Mouse (Mus musculus): ENCODE data around the gene Adh6b.

Adh6b gene

DNA sequence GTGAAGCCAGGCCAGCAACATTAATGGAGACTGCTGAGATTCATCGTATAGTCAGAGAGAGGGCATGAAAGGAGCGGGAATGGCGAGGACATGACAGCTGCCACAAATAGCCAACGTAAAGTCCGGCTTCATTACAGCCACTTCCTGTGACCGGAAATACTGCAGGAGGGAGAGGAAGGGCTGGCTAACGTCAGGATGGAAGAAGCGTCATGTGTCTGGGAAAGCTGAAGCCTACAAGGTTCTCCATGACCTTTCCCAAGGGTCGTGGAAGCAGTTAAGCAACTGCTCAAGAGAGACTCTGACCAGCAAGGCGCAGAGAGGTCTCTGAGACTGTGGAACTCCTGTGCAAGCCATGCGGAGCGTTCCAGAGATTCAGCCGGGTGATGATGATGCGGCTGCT, at the start of gene Adh6b:
TSS of gene Adh6b (plus strand) at position 305 of the 400 bp plus-strand sequence.
- no peak for DNase-seq (ENCODE audit: low read depth)

DNA sequence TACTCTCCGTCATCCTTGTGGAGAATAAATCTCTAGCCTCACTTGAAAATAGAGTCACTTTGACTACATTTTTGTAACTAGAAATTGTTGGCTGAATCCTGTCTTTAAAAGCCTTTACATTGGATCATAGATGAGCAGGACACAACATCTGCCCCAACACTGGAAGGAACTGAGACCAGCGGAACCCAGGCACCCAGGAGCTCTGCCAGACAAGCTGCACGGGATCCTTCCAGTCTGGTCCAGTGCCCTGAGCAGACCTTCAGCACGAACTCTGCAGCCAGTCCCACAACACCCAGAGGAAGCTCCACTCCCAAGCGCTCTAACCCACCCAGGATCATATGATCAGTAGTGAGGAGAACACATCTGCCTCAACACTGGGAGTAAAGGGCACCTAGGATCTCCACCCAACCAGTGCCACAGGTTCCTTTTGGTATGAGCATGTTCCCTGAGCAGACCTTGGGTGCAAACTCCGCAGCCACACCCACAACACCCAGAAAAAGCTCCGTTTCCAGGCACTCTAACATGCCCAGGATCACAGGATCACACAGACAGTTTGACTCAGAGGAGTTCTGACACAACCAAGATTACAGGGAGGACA, 48.2 kb upstream of the Adh6b start:
- no peak for DNase-seq (ENCODE audit: low read depth)

DNA sequence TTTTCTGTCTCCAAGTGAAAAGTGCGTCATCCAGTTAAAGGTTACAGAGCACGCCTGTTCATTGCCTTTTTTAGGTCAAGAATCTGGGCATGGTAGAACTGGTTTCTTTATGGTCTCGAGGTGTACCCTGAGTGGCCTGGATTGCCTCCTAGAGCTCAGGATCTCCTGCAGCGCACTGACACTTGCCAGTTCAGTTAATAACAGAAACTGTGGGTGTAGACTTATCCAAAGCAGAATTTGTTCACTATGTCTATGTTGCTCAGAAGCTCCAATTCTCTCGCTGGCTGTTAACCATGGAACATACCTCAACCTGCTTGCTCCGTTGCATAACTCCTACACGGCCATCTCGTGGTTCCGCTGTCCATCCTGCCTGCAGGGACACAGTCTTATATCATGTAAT, 41.4 kb upstream of the Adh6b start:
- DNase-seq (ENCODE audit: low read depth): no peak

DNA sequence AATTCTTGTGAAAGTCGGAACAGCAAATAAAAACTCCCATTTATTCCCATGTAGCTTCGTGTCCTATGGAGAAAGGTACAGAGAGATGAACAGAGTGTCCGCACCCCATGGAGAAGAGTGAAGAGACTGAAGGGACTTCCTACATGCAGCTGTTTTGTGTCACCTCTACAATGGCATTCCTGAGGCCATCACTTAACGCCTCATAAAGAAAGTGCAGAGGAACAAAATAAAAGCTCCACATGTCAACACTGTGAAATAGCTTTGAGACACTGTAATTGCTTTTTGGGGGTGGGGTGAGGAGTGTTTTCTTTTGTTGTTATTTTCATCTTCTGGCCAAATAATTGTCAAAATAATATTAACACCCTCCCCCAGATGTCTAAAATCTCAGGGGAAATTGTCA, 38.9 kb upstream of the Adh6b start:
- DNase-seq (ENCODE audit: low read depth): no peak

DNA sequence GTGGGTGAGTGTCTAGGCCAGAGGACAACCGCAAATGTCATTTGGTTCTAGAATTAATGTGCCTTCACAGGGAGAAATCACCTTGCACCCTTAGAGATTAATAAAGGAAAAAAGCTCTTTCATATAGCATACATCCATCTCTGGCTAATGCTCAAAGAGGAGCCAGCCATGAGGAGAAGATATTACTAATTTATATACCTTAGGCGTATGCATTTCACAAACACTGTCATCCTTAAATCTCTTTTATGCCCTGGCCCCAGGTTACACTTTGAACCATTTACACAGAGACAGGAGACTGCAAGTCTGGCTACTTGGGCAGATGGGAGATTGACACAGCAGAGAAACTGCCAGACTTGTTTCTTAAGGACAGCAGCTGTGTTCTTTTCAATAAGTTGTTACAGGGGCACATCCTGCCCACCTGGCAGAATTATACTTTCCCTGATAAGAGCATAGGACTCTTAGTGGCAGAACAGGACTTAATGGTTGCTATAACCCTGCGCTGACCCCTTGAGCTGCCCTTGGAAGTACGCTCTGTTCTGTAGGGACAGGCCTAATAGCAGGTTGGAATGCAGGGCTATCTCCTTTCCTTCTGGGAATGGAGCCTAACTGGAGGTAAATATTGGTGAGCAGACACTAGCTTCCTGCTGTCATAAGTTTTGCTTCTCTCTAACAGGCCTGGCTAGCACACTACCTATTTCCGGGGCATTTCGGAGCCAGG, 37.6 kb upstream of the Adh6b start:
- DNase-seq (ENCODE audit: low read depth): no peak

DNA sequence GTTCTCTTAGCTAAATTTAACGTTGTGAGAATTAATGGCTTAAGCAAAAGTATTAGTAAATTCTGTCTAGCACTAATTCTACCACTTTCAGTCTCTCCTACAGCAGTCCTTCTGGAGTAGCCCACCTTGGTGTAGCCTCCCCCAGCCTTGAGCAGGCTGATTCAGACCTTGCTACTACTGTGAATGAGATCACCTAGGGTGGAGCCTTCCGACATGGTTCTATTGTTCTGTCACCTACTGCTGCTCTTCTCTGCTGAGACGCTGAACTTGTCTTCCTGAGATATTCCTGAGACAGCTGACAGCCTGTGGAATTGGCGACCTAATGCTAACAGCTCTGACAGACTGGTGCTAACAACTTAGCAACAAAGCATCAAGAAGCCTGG, 37.1 kb upstream of the Adh6b start:
- DNase-seq (ENCODE audit: low read depth): no peak

DNA sequence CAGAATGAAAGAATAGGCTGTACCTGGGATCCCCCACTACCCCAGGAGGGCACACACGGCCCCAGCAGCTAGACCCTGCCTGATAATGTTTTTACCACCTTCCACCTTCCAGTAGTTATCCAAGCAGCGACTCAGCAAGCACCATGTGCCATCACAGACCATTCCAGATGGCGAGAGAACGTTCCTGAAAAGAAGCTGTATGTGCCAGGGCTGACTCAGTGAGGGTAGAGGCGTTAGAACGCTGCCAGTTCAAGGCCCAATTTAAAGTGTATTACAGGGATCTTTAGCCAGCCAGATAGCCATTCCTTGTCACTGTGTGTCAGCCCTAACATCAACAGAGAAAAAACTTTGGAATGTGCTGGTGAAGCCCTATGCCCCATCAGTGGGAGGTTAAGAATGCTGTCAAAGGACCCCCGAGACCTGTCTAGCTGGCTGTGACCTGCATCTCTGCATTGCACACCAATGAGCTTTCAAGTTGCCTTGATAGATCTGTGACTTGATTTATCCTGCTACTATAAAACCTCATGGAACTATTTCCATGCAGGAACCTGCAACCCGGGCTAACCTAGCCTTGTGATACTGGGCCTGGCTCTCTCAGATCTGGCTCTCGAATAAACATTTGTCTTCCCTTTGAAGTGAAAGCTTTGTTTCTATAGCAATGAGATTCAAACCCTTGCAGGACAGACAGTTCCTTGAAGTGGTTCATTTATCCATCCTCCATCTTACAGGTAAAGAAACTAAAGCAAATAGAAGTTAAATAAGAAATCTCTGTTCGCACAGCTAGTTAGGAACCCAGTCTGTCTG, 35.9 kb upstream of the Adh6b start:
- no peak for DNase-seq (ENCODE audit: low read depth)

DNA sequence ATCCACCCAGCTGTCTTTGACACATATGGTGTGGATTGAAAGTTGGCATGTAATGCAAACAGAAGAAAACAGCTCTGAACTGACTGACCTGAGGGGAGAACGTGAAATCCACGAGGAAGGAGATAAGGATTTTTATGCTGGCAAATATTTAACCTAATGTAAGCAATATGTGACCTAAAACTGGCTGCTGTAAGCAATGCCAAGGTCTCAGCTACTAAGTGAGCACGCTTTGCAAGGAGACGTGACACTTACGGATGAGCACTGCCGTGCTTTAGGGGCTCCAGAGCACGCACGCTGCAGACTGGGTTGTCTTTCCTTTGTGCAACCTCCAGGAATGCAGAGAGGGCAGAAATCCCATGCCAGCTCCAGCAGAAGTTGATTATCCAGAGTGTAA, 35.3 kb upstream of the Adh6b start:
- DNase-seq (ENCODE audit: low read depth): no peak

DNA sequence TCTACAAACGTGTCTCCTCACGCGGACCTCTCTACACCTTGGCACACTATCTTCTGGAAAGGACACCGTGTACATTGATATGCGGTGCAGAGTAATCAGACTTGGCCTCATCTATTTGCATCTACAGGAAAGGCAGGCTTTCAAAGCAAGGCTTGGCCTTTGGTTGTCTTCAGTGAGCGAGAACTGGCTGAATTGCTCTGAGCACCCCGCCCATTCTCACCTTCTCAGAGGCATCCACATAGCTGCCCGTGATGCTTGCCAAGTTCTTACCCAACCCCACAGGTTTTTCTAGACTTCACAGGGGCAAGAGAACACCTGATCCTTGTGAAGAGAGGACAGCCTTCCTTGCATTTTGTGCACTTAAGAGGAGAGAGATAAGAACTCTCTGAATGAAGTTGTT, 31.7 kb upstream of the Adh6b start:
- no peak for DNase-seq (ENCODE audit: low read depth)

DNA sequence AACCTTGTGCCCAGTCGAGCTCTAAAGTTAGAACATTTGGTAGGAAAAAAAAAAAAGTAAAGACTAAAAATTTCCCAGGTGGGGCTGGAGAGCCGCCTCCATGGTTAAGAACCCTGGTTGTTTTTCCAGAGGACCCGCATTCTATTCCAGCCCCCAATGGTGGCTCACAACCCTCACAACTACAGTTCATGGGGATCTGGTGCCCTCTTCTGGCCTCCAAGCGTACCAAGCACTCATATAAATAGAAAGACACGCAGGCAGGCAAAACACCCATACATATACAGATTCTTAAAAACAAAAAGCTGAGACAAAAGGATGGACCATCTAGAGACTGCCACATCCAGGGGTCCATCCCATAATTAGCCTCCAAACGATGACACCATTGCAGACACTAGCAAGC, 30.6 kb upstream of the Adh6b start:
- DNase-seq (ENCODE audit: low read depth): peak; percentile 40

DNA sequence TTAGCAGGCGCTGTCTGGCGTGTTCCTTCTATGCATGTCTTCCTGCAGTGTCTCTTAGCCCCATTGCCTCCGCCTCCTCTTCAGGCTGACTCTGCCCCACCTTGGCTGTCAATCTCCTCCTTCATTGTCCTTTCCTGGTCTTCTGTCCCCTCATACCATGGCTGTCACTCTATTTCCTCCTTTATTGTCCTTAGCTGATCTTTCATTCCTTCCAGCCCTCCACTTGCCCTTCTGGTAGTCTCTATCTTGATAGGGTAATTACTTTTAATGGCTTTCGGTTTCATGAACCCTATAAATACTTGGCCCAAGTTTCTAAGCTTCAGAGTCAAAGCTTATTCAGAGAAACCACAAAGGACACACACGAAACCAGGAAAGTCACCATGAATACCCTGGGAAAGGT, 28.6 kb upstream of the Adh6b start, which contains the start of gene Adh6a:
TSS of gene Adh6a (plus strand) at position 322 of the 400 bp plus-strand sequence.
- DNase-seq (ENCODE audit: low read depth): no peak

DNA sequence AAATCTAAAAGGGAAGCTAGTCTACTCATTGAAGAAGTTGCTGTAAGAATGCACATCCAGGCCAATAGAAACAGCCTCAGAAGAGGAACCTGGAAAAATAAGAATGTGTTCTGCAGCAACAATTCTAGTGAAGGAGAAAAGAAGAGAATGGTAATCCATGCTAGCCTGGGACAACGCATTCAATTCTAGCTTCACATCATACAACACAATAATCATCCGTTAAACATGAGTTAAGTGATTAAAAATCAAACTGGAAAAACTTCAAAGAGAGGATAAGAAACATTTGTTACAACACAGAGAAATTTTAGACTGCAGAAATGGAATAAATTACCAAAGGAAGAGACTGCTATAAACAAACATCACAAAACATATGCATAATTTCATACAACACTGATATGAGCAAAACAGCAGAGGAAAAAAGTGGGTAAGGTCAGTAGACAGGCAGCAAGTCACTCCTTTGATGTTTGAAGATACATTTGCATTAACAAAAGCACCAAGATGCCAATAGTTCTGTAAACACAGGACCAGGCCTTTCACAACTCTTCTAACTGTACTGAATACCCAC, 24.6 kb upstream of the Adh6b start:
- DNase-seq (ENCODE audit: low read depth): no peak

DNA sequence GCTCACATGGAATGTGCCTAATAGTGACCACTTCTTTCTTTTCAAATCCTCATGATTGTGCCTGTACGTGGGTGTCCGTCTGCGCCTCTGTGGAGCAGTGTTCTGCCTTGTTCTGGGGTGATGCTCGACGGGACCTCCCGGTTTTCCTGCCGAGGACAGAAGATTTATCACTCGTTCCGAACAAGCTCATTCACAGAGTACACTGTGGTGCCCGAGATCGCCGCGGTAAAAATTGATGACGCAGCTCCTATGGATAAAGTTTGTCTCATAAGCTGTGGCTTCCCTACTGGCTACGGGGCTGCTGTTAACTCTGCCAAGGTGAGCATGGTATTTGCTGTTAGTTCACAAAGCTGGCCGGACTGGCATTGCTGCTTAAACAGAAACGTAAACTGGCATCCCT, 16.6 kb upstream of the Adh6b start:
- DNase-seq (ENCODE audit: low read depth): no peak

DNA sequence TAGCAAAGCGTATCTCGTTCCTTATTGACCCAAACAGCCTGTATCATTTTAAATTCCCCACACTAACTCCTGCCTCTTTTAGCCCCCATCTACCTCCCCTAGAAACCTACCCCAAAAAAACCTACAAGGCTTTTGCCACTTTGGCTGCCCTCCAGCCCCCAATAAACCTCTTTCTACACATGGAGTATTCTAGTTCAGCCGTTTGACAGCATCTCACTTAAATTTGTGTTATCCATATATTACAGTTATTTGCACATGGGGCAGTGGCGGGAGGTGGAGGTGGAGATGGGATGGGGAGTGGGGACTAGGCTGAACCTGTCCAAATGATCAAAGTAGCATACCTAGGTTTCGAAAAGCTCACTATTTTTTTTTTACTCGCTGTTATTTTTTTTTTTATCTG, 16.1 kb upstream of the Adh6b start:
- DNase-seq (ENCODE audit: low read depth): no peak

DNA sequence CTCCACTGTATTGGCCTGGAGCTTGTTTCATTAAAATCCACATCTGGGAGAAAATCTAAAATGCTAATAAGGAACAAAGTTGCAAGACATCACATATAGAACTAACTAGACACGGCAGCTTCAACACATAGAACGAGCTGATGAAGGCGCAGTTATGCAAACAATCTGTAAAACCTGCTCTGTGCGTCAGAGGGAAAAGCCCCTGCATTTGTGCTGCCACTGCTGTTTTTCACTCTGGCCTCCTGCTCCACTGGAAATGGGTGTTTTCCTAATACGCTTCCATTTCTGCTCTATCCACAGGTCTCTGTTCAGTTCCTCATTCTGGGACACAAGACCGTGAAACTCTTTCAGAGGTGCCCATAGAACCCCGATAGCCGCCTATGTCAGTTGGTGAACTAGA, 7.7 kb upstream of the Adh6b start:
- no peak for DNase-seq (ENCODE audit: low read depth)

DNA sequence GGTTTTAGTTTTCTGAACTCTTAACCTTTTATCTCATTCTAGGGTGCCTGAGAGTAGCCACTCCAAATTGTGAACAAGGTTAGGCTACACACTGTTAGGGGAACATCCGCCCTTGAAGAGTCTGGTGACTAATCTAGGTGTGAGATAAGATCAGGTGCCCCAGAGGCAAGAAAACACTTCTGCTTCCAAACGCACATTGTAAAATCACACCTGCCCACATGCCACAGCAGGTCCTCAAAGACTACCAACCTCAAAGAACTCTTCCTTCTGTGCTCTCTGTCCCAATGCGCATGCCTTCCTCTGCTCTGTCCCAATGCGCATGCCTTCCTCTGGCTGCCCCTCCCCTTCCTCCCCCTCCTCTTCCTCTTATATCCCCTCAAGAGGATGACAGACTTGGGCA, 7.3 kb upstream of the Adh6b start:
- DNase-seq (ENCODE audit: low read depth): peak; percentile 73

DNA sequence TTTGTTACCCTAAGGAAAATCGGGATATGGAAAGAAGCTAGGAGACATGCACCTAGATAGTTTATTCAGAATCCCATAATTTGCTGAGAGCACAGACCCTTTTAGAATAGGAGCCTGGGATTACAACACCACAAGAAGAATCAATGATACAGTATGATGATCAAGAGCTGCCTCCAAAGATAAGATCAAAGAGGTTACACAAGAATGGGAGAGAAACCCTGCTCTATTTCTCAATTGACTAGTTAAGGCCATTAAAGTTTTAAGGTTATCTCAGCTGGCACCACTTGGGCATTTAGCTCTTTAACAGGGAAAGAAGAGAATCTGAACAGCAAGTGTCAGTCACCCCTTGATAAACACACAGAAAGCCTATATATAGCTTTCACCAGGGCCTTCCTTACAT, 6.0 kb upstream of the Adh6b start:
- DNase-seq (ENCODE audit: low read depth): no peak

DNA sequence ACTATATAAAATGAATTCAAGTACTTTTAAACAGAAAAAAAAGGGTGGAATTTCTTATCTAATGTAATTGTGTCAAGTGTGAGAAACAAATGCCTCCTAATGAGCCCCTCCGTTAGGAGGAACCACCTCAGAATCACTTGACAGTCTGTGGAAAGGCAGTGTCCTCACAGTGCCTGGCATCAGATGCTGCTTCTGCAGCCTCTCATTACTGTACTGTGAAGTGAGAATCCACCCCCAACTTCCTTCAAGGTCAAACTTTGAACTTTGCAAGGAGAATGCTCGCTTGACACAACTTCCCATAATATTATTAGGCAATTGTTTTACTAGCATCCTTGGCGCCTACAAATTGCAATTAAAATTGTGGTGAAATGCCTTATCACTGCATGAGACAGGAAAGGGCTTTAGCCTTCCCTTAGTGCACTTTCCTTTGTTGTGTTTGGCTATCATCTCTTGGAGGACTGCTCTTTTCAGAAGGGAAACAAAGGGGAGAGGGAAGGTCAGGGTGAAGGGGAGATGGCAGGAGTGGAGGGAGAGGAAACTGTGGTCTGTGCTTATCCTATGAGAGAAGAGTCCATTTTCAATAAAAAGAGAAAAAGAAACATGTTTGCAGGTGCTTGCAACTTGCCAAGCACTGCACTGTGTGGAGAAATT, 5.3 kb upstream of the Adh6b start:
- DNase-seq (ENCODE audit: low read depth): no peak

DNA sequence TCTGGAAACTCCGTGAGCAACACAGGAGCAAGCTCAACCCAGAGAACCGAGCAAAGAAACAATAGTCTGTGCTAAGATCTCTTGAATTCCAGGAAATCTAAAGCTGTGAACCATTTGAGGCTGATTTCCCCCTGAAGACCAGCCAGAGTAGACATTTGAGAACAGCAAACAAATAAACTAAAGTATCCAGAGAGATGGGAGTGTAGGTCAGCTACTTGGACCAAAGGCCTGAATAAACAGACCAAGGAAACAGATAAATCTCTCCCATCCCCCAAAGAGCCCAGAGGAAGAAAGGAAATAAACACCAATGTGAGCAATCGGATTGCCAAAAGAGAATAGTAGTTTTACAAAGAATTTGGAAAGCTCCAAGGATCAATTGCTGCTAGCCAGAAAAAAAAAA, 5.5 kb downstream of the Adh6b start:
- no peak for DNase-seq (ENCODE audit: low read depth)

DNA sequence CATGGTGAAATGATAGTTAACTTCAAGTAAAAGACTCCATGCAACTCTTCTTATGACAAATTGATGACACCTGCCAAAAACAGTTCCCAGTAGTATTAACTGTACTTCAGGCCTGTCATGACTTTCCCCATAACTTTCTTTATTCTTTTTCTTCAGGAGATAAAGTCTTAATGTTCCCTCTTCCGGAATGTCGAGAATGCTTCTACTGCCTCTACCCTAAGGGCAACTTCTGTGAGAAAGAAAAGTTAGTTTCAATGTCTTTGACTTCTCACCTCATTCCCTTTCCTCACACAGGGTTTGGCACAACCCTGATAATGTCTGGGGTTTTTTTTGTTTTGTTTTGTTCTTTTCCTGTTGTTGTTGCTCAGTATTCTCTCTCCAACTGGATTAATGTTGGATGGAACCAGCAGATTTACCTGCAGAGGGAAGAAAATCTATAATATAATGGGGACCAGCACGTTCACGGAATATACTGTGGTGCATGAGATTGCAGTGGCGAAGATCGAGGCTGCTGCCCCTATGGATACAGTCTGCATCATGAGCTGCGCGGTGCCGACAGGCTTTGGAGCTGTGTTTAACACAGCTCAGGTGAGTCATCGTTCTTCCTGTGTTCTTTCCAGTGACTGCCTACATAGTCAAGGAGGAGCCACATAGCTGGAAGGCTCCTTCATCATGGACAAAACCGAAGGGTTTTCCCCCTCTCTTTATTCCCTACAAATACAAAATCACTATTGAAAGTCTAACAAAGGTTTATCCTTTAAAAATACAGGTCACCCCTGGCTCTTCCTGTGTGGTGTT, 10.6 kb downstream of the Adh6b start:
- no peak for DNase-seq (ENCODE audit: low read depth)

DNA sequence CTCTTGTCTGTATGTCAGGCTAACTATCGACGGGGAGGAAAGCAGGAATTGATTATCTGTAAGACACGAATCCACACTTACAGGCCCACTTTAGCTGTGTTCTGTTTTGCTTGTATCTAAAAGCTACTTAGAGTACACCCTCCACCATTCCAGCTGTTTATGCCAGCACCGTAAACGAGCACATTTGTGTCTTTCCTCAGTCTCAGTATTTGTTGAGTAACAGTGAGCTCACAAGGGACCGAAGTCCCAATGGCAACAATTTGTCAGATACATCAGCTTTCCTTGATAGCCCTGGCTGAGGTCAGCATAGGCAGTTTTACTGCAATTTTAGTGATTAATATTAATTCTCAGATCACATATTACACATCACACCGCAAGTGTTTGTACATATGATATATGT, 17.3 kb downstream of the Adh6b start:
- no peak for DNase-seq (ENCODE audit: low read depth)

DNA sequence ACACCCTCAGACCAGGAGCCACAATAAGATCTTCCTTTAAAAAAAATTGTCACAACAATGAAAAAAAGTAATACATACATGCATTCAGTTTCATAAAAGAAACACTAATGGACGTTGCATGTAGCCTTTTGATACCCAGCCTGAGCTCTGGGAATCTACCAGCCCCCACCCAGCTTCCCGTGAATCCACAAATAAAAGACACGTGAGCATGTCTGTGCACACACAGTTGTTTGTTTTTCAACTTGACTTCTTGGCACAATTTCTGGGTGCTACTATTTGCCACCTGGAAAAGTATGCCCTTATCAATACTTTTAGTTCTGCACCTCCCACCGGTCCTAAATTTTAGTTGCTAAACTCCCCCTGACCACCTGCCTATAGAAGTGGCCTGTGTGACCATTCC, 19.1 kb downstream of the Adh6b start:
- no peak for DNase-seq (ENCODE audit: low read depth)

Measured in induced T-regulatory cell, adult 2 months (primary cell).